Mouse (Mus musculus) heart, postnatal 0 days (tissue): ENCODE results near the gene Ciita.

ENCODE experiments used
- CTCF ChIP-seq: IDR thresholded peaks from 2 replicates; pipeline ENCODE4 v1.5.1; 2016; ENCODE audit warnings: antibody characterized with exemption, control low read depth, low read depth
- EP300 ChIP-seq: IDR thresholded peaks from 2 replicates; pipeline ENCODE4 v1.6.1; 2016; ENCODE audit warnings: antibody characterized with exemption, low read depth

- TF ChIP-seq CTCF (no peak), EP300 (no peak)
Measured at GRCm38 (mm10) chr16:10533781-10534180, 53.9 kb downstream of the Ciita start.
